Mouse (Mus musculus): ENCODE data around the gene Dhx8.

The Dhx8 gene

DNA sequence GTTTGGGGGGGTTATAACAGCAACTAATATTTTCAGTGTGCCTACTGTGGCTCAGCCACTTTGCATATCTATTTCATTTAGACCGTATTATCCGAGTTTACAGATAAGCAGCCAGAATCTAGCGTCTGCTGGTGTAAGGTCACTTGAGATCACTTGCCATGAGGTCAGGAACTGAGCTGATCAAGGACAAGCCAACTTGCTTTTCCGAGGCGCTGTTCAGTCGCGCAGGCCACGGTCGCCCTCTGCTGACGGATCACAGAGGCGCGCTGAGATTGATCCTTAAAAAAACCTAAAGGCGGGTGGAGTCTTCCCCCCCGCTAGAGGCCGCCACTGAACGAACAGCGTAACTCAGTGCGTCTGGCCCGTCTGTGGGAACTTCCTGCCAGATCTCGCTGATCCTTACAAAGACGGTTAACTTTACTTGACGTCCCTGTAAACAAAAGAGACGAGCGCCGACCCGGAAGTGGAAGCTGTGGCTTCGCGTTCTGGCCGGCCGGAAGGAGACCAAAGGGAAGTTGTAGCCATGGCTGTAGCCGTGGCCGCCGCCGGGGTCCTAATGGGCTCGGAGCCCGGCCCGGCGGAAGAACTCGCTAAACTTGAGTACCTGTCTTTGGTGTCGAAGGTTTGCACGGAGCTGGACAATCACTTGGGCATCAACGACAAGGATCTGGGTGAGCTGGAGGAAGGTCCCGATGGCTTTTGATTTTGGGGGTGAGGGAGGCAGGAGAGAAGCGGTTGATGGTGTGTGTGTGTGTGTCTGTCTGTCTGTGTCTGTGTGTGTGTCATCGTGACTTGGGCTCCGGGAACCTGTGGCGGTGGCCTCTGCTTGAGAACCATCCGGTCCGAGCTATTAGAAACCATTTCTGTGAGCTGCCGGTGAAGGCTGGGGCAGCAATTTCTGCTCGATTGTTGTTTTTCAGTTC is at the start of gene Dhx8:
Gene Dhx8, plus strand, starts transcription at position 402 of the 923 bp plus-strand sequence.
- DNase-seq, result peak; percentile 98 to 99

DNA sequence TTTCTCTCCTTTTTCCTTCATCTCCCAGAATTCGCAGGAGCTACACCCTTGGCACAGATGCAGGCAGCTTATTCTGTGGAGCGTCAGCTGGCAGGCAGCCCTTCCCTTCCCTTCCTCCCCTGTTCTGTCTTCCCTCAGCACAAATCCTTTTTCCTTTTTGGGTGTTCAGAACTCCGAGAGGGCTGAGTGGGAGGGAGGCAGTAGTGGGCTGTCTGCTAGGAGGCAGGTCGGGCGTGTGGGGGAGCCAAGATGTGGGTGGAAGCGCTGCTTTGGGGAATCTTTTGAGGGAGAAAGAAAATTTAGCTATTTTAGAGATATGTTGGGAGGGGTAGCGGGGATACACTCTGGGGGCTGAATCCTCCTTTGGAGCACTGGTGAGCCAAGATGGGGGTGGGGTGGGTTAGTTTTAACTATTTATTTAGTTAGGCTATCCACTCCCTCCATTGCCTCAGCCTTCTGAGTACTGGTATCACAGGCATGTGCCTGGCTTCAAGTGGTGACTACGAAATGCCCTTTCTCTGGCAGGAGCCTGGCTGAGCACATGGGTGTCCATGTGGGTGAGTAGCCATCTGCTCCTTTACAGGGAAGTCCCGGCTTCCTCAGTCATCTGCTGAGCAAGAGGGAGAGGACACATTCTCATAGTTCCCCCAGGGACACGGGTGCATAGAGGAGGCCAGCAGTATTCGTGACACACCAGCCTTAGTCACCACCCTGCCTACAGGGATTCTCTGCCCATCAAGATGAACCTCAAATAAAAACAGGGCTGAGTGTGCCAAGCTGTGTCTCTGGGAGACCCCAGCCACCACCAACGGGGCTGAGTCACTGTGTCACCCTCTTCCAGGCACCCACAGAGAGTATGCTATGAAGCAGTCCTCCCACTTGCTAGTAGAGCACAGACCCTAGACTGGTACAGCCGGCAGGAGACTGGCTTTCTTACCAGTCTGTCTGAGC is 45.1 kb upstream of the Dhx8 start:
- peak in 1 of 2 experiments; percentile 25 for DNase-seq

DNA sequence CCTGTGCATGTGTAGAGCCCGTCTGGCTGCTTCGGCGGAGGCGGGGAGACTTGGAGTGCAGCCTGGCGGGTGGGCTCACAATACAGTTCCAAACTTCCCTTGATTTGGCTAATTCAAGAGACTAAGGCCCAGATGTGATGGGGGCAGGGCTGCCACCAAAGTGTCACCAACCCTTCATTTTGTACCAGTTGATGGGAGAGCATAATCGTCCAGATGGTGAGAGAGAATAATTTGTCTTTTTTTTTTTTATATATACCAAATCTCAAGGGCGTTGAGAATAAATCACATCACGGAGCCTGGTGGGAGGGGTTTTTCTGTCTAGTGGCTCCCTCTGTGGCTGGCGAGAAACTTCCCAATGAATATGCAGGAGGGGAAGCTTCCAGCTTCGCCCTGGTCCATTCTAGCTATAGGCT is 43.0 kb upstream of the Dhx8 start:
- DNase-seq, result no peak

DNA sequence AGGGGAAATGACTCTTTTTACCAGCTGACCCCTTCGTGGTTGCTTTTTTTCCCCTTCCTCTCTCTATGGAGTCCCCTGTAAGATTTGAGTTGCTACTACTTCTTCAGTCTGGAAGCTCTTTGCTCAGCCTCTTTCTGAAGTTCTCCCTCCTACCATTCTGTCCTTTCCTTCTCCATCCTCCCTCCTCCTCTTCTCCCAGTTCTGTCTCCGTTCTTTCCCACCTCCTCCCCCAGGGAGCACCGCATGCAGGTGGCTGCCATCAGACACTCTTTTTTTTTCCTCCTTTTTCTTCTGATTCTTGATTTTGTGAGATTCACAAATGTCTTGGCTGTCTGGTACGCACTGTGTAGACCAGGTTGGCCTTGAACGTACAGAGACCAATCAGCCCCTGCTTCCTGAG is 42.4 kb upstream of the Dhx8 start:
- DNase-seq, result no peak

DNA sequence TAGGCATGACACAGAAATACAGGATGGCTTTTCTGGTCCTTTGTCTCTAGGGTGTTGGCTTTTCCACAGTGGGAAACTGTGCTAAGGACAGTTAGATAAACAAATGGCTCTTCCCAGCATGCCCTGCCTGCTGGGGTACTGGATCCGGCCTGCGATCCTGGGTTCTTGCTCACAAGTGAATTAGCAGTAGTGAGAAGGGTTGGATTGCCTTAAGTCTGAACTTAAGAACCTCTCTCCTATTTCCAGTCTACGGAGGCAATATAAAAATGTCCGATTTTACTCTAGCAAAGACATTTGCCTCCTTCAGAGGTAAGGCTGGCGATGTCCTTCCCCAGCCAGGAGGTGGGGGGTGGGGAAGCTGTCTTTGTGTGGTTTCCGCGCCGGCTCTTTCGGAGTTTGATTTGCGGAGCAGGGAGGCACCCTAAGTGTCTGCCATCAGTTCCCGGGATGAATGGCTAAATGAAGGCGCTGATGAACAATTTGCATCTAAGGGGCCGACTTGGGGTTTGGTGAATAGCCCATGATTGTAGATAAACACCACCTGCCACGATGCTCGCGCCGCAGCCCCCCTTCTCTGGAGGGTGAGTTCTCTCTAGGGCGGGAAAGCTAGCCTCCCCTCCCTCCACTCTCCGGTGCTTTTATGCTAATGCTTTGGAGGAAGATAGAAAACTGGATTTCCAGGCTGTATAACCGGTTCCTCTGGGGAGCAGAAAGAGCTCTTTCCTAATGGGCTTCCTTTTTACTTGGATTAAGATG is 36.6 kb upstream of the Dhx8 start:
- peak in 1 of 2 experiments; percentile 53 for DNase-seq

DNA sequence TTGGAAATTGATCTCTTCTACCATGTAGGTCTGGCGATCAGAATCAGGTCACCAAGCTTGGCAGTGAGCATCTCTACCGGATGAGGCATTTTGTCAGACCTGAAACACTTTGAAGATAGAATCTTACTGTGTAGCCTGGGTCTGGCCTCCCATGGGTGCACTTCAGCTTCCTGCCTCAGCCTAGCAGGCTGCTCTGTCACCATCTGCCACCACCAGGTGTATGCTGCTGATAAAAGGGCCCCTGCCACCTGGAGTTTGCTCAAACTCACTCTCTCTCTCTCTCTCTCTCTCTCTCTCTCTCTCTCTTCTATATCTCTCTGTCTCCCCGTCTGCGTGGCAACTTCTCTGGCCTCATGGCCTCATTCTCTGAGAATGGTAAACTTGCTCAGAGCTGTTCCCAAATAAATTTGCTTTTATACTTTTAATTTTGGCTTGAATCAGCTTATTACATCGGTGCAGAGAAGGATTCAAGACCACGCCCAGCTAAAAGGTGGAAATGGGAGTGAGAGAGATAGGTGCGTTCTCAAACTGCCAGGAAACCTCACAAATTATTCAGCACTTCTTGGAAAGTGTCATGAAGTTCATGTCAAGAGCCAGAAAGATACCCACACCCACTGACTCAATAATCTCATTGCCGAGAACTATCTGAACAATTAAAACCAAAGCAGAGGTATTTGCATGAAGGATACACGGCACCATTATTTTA is 35.4 kb upstream of the Dhx8 start:
- DNase-seq, result no peak

DNA sequence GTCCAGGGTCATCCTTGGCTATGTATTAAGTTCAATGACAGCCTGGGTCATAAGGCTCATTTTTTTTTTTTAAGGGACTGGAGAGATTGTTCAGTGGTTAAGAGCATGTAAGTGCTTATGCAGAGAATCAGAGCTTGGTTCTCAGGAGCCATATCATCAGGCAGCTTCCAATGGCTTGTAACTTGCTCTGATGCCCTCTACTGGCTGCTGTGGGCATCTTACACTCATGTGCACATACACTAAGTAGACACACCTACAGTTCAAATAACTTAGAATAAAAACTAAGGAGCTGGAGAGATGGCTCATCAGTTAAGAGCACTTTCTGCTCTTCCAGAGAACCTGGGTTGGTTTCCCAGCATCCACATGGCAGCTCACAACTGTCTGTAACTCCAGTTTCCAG is 34.6 kb upstream of the Dhx8 start:
- DNase-seq, result no peak

DNA sequence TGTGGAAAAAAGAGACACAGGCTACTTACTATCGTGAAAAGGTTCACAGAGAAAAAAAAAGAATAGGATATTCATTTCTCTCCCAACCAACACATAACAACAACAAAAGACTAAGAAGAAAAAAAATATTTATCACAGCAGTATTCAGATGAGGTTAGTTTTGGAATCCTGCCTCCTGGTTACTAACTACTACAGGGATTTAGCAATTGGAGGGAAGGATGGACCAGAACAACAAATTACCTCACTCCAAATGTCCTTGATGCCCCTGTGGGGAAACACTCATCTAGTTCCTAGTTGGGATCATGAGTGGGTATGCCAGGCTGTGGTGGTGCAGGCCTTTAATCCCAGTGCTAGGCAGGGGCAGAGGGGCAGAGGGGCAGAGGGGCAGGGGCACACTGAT is 33.2 kb upstream of the Dhx8 start:
- DNase-seq, result no peak

DNA sequence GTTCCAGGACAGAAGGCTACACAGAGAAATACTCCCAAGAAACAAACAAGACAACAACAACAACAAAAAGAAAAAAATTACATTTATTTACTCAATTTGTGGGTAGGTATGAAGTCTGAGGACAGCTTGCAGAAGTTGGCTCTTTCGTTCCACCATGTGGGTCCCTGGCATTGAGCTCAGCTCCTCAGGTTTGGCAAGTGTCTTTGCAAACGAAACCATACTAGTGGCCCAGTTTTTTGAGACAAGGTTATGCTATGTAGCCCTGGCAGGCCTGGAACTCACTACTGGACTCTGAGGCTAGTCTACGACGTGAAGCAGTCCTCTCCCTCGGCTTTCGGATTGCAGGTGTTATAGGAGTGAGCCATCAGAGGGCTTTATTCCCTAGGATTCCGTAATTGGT is 32.7 kb upstream of the Dhx8 start:
- DNase-seq, result no peak

DNA sequence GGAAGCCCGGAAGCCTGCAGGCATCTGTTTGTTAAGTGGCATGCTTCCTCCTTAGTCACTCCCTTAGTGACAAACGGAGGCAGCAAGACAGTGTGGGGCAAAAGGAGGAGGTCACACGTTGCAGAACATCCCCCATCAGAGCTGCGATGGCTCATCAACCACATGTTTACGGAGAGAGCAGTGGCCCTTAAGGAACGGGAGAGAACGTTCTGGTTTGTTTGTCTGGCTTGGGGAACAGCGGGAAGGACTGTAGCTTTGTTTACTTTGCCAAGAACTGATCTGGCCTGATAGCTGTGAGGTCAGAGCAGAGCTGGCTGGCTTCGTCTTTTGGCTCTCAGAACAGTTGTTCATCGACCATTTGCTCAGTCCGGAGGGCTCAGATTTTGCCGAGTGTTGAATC is 32.3 kb upstream of the Dhx8 start:
- DNase-seq, result peak in 1 of 2 experiments; percentile 31

DNA sequence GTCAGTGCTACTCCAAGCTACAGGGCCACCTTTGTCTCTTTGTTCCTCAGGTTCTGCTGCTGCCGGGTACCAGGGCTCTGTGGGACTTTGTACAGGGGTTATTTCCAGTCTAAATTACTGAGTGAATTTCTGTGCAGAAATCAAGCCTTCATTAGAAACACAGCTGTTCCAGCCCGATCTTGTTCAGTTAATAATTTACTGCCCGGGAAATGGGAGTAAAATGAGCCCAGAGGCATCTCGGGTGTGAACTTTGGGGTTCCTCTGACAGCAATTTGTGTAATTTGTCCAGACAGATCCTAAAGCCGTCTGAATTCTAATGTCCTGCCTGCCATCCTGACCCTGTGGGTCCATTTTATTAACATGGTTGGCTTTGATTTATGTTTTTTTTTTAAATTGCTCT is 28.6 kb upstream of the Dhx8 start:
- peak; percentile 58 to 70 for DNase-seq

DNA sequence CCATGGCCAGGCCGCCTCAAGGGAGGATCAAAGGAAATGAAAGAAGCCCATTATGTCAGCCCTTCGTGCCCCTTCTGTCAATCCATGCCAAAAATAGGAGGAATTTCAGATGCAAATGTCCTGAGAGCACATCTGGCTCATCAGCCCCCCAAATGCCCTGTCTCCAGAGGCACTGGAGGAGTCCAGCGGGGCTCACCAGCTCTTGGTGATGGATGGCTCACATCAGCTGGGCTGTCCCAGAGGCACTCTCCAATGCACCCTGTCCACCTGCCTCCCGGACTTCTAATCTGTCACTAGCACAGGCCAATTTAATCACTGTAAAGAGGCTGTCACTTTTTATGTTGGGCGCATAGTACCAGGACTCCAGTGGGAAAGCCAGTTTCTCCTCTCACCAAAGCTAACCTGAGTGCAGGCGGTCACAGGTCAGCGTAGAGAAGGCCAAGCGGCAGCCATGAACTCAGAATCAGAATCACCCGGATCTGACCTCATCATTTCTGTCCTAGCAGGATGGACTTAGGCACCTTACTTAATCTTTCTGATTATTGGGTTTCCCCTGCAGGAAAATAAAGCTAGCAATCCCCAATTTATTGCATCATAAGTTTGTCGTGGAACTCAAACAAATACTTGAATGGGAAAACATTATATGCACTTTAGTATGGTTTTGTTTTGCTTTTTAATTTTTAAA is 25.8 kb upstream of the Dhx8 start:
- DNase-seq, result no peak

DNA sequence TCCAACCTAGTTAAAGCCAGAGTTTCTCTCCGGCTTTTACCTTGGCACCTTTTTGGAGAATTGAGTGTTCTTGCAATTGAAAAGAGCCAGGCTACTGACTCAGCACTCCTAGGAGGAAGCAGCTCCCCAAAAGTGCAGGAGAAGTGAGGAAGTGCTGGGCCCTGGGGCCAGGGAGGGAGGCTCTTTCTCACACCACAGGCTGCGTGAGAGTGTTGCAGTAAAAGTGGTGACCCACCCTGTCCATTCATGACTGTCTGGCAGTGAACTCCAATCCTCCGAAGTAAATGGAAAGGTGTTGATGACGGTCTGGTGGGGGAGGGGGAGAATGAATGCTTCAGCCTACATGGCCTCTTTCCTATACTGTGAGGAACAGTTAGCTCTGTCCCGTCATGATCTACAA is 24.2 kb upstream of the Dhx8 start:
- DNase-seq, result no peak

DNA sequence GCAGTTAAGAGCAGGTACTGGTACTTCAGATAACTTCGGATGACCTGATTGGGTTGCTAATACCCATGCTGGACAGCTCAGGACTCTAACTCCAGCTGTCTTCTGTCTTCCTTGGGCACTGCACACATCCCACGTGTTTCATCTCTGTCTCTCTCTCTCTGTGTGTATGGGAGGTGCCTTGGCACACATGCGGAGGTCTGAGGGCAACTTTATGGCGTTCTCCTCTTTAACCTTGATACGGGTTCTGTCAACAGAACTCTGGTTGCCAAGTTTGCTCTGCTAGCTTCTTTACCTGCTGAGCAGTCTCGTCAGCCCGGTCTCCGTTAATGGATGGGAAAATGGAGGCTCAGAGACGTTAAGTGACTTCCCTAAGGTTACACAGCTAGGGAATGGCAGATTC is 19.9 kb upstream of the Dhx8 start:
- DNase-seq, result no peak

DNA sequence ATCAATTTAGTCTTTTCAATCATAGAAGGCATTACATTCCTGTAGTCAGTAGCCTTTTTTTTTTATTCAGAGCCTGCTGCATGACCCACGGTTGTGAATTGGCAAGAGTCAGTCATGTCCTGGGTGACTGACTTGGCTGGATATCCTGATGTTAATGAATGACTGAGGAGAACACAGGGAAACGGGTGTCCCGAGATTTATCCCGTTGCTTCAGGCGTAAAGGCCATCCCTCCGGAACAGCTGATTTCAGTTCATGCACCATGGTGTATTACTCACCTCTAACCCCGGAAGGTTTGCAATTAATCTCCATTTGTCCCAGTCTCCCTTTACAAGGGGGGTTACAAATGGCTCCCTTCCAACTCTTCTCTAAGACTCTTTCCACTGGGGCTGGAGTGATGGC is 18.7 kb upstream of the Dhx8 start:
- DNase-seq, result peak; percentile 83 to 91

DNA sequence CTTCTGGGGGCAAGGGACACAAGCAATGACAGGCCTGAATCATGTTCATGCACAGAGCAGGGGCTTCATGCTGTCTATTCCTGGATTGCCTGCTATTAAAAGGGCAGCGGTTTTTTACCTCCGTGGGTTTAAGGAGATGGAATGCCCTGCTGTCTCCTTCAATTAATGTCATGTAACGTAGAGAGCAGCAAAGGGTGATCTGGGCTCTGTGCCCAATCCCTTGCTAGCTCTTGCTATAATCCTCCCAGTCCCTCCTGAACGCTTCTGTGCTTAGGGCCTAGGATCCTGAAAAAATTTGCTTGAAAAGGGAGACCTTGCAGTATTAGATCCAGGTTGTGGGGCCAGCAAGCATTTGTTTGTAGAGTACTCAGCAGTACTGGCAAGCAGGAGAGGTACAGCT is 14.4 kb upstream of the Dhx8 start:
- no peak for DNase-seq

DNA sequence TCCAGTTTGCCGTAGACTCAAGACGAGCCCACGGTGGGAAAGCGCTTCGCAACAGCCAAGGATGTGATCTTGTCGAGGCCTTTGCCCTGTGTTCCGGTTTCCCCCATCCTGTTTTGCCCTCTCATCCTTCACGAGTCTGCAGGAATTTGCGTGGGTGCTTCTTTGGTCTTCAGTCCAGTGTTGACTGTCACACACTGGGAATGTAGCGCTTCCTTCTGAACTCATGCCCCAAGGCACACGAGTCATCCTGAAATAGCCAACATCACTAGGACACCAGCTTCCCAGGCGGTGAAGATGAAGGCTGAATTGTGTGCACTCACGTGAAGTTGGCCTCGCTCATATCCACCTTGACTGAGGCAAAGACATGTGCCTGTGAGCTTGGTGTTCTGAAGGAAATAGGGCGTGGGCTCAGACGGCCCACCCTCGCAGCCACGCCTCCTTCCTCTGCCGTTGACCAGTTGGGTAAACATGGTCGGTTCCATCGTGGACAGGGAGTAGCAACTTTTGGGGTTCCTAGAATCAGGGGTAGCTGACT is 12.7 kb upstream of the Dhx8 start:
- no peak for DNase-seq

DNA sequence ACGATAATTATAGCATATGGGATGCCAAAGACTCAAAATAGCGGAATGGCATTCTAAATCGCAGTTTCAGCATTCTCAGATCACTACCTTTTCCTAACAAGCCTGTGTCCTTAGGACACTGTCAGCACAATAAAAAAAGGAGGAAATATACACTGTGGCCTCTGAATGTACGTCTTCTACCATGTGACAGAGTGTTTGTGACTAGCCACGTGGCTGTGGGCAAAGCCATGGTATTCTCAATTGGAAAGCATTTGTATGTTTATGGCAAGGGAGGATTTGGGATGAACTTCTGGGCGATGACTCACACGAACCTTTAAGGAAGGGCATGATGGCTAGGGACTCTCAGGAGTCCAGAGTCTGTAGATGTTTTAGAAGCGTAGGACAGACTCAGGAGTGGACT is 7.7 kb upstream of the Dhx8 start:
- DNase-seq, result no peak

DNA sequence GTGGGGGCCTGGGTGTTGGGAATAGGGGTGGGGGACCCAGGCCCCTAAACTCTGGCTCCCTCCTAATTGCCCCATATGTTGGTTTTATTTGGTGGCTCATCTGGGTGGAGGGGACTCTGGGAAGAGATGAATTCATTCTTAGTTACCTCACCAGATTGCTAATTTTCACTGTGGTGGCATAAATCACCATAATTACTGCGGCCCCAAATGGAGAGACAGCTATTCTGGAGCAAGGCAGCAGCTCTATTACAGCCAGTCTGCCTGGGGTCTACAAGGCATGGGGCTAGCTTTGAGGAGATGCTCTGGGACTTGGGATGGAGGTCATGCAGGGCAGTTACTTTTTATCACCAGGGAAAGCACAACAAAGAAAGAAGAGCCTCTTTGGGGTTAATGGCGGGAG is 6.0 kb upstream of the Dhx8 start:
- DNase-seq, result no peak

DNA sequence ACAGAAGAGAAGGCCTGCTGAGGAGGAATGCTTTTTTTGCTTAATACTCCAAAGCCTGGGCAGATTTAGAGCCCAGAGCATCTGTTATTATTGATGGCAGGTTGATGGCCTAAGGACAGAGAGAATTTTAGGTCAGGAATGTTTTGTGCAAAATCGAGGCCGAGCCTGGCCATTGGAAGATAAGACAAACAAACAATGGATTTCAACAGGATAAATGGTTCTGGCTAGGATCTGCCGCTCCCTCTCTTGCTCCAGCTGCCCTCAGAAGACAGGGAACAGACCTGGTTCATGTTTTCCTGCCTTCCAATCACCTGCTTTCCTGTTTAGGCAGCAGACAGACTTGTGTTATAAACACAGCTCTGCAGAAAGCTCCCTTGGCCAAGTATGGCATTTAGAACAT is 3.4 kb upstream of the Dhx8 start:
- no peak for DNase-seq

DNA sequence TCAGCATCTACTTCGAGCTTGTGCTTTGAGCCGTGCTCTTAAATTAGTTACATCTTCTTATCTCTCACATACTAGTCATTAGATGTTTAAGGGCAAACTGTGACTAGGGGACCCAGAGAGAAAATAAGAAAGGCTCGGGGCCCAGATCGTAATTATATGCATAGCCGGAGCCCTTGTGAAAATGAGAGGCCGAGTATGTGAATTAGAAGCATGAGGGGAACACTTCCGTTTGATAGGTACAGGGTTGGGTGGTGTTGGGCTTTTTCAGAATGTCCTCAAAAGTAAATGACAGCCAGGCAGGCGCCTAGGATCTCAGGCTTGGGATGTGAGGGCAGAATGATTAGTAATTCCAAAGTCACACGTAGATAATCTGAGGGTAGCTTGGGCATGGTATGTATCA is 877 bp downstream of the Dhx8 start:
- DNase-seq, result no peak
